Mouse (Mus musculus) myocyte (in vitro differentiated cells): ENCODE measurements around the gene Hnrnpll.

Source experiments
- CEBPB ChIP-seq: IDR thresholded peaks from 2 replicates; pipeline ENCODE4 v1.6.1; 2011; ENCODE audit warnings: mild to moderate bottlenecking, moderate library complexity; ENCODE audit not compliant: poor library complexity, insufficient read depth, severe bottlenecking
- E2F4 ChIP-seq: IDR thresholded peaks from one replicate; pipeline ENCODE4 v1.6.1; 2011; ENCODE audit warnings: mild to moderate bottlenecking, control low read depth, moderate library complexity; ENCODE audit not compliant: insufficient read depth
- MAX ChIP-seq: IDR thresholded peaks from one replicate; pipeline ENCODE4 v1.6.1; 2011; ENCODE audit warnings: low read depth, mild to moderate bottlenecking, control low read depth
- MYOD1 ChIP-seq, 3 experiments: IDR thresholded peaks; one replicate each; pipeline ENCODE4 v1.6.1; 2011; ENCODE audit warnings: control low read depth in 2 of 3, low read depth in 2 of 3, mild to moderate bottlenecking in 2 of 3, moderate library complexity in 1 of 3; ENCODE audit not compliant: insufficient read length in 2 of 3, control insufficient read depth in 1 of 3
- MYOG ChIP-seq, 3 experiments: IDR thresholded peaks; one replicate each; pipeline ENCODE4 v1.6.1; 2011; ENCODE audit warnings: control low read depth in 2 of 3, low read depth in 2 of 3, mild to moderate bottlenecking in 2 of 3; ENCODE audit not compliant: insufficient read length in 2 of 3, control insufficient read depth in 1 of 3, insufficient read depth in 1 of 3
- POLR2A ChIP-seq: IDR thresholded peaks from one replicate; pipeline ENCODE4 v1.6.1; 2011; ENCODE audit warnings: low read depth, mild to moderate bottlenecking, control low read depth, moderate library complexity; ENCODE audit not compliant: insufficient read length
- POLR2AphosphoS2 ChIP-seq: IDR thresholded peaks from one replicate; pipeline ENCODE4 v1.6.1; 2011; ENCODE audit warnings: low read depth, control low read depth; ENCODE audit not compliant: insufficient read length
- SRF ChIP-seq: IDR thresholded peaks from one replicate; pipeline ENCODE4 v1.6.1; 2011; ENCODE audit warnings: low read depth; ENCODE audit not compliant: control insufficient read depth, insufficient read length
- TCF12 ChIP-seq: IDR thresholded peaks from one replicate; pipeline ENCODE4 v1.6.1; 2011; ENCODE audit warnings: mild to moderate bottlenecking, control low read depth; ENCODE audit not compliant: poor library complexity, insufficient read depth, severe bottlenecking
- TCF3 ChIP-seq: IDR thresholded peaks from one replicate; pipeline ENCODE4 v1.6.1; 2011; ENCODE audit warnings: low read depth, control low read depth; ENCODE audit not compliant: insufficient read length
- USF1 ChIP-seq: IDR thresholded peaks from one replicate; pipeline ENCODE4 v1.6.1; 2011; ENCODE audit warnings: low read depth, mild to moderate bottlenecking, control low read depth, moderate library complexity

- no peak for TF ChIP-seq POLR2A
- TF ChIP-seq MYOD1 (IDR thresholded peaks at IDR 0.05; ENCODE audit: control insufficient read depth in 1 of 3, insufficient read length in 2 of 3, low read depth in 2 of 3), result no peak
- no peak for TF ChIP-seq USF1
- no peak for TF ChIP-seq MYOG (IDR thresholded peaks at IDR 0.05; ENCODE audit: control insufficient read depth in 1 of 3, insufficient read depth in 1 of 3, insufficient read length in 2 of 3, low read depth in 2 of 3)
- TF ChIP-seq POLR2AphosphoS2, result no peak
- TF ChIP-seq MAX, result no peak
- no peak for TF ChIP-seq TCF12
- no peak for TF ChIP-seq CEBPB
- no peak for TF ChIP-seq SRF
- TF ChIP-seq E2F4, result no peak
- no peak for TF ChIP-seq TCF3
These were observed 33.5 kb downstream of the Hnrnpll start for GRCm38 (mm10) chr17:80028675-80029074.
